Mouse (Mus musculus): Measurements from ENCODE around the gene Rasip1. TPM values are rescaled to one million over a fixed set of nuclear protein-coding genes. Genes with fewer than 3 reads are reported as not detected.

Rasip1 gene
- polyA plus RNA-seq, 1 experiment from 2014 or later, result 18.0 TPM

GRCm38 (mm10) chr7:45682144-45683126 lies 55.1 kb downstream of the Rasip1 start:
- Histone ChIP-seq H3K4me3 (replicated peaks) (no peak overlapping the region), H3K4me1 (peaks cover 47% of the 10 kb centered on the region), H3K9ac (0 out of 2 replicates have a peak overlapping the region, but pooled peaks have one; percentile 26), H3K27ac (peak overlapping the region; percentile 74), H3K36me3 (no peaks in the 10 kb centered on the region), H3K4me2 (peak overlapping the region; percentile 51), H3K9me3 (replicated peaks) (no peaks in the 10 kb centered on the region), H3K27me3 (0 out of 2 replicates have a peak, but pooled peaks cover 3% of the 10 kb centered on the region)
- WGBS, result 28% methylated on average over 14 of the region's 14 CpGs
- peak; percentile 53 for ATAC-seq (replicated peaks; ENCODE audit: low FRiP score)

- H3K27me3 ChIP-seq, result 0 out of 2 replicates have a peak, but pooled peaks cover 3% of the 10 kb centered on the region
- ATAC-seq (replicated peaks; ENCODE audit: low FRiP score), result no peak
- H3K4me2 ChIP-seq, result no peak within 1 kb of the TSS
- H3K4me3 ChIP-seq (replicated peaks), result no peak within 1 kb of the TSS
- no peak within 1 kb of the TSS for H3K9ac ChIP-seq
- no peak within 1 kb of the TSS for H3K27ac ChIP-seq
- WGBS, result 70% methylated on average over 7 of the region's 7 CpGs
- no peaks in the 10 kb centered on the region for H3K36me3 ChIP-seq
- peaks cover 47% of the 10 kb centered on the region for H3K4me1 ChIP-seq
- H3K9me3 ChIP-seq (replicated peaks), result no peaks in the 10 kb centered on the region
Measured at GRCm38 (mm10) chr7:45683396-45684050, 56.2 kb downstream of the Rasip1 start, which contains the start of gene Ntn5. Ntn5 (plus strand) TSS chr7:45684022.

DNA sequence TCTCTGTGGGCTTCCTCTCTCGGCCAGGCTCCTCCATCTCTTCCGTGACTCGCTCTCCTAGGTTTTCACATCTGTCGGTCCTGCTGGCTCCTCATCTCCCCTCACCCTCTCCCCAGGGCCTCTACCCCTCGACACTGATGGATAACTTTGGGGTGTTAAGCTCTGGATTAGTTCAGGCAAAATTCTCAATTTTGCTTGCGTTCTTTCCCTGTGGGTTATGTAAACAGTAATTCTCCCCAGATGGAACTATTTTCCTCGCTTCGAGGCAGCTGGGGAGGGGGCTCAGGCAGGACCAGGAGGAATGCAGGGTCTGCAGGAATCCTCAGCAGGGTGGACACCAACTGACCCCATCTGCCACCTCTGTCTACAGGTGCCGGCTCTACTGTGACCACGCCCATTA lies 58.5 kb downstream of the Rasip1 start:
- Histone ChIP-seq H3K9me3 (replicated peaks) (no peaks in the 10 kb centered on the region), H3K9ac (no peak overlapping the region), H3K27ac (no peak overlapping the region), H3K36me3 (no peaks in the 10 kb centered on the region), H3K4me2 (no peak overlapping the region), H3K4me1 (peaks cover 53% of the 10 kb centered on the region), H3K4me3 (replicated peaks) (no peak overlapping the region), H3K27me3 (0 out of 2 replicates have a peak, but pooled peaks cover 3% of the 10 kb centered on the region)
- 47% methylated on average over 10 of the region's 10 CpGs for WGBS
- no peak for ATAC-seq (replicated peaks; ENCODE audit: low FRiP score)

DNA sequence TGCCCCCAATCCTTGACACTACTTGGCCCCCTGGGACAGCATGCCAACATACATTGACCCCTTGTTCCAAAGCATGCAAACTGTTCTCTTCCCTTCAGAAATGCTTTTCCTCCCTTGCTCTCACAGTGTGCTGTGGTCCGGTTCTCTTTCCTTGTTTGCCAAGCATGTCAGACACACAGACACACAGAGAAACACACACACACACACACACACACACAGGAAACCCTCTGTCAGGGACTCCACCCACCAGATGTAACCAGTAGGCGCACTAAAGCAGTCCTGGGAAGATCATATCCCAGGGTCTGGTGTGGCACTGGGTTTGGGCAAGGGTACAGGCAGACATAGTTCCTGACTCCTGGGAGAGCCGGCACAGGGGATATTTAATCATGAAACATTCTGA lies 59.6 kb downstream of the Rasip1 start:
- WGBS, result 70% methylated on average over 3 of the region's 3 CpGs
- ATAC-seq (replicated peaks; ENCODE audit: low FRiP score), result no peak

More for the DNA sequence above, 59.6 kb downstream of the Rasip1 start:
- no peak overlapping the region for H3K9ac ChIP-seq
- peaks cover 53% of the 10 kb centered on the region for H3K4me1 ChIP-seq
- H3K27ac ChIP-seq, result no peak overlapping the region
- no peak overlapping the region for H3K4me2 ChIP-seq
- no peaks in the 10 kb centered on the region for H3K36me3 ChIP-seq
- 0 out of 2 replicates have a peak, but pooled peaks cover 3% of the 10 kb centered on the region for H3K27me3 ChIP-seq
- H3K9me3 ChIP-seq (replicated peaks), result no peaks in the 10 kb centered on the region
- H3K4me3 ChIP-seq (replicated peaks), result no peak overlapping the region

Other genes with a start within 250 kb of the Rasip1 start
- 225 and 242 TPM in 2 replicates for gene Snrnp70, start 231.7 kb upstream of the Rasip1 start, polyA plus RNA-seq (2015; fragmentation: Nextera tagmentation; extraction: Ambion mirVana)
- not detected in 2 replicates for gene Kcna7, start 221.8 kb upstream of the Rasip1 start, polyA plus RNA-seq (2015; fragmentation: Nextera tagmentation; extraction: Ambion mirVana)
- 1.1 and 1.4 TPM in 2 replicates for gene Ntf5, start 213.8 kb upstream of the Rasip1 start, polyA plus RNA-seq (2015; fragmentation: Nextera tagmentation; extraction: Ambion mirVana)
- gene Lhb, start 206.7 kb upstream of the Rasip1 start, polyA plus RNA-seq (2015; fragmentation: Nextera tagmentation; extraction: Ambion mirVana), result not detected in 2 replicates
- gene Gys1, start 192.6 kb upstream of the Rasip1 start, polyA plus RNA-seq (2015; fragmentation: Nextera tagmentation; extraction: Ambion mirVana), result 37.6 and 40.8 TPM in 2 replicates
- gene Ruvbl2, start 189.4 kb upstream of the Rasip1 start, polyA plus RNA-seq (2015; fragmentation: Nextera tagmentation; extraction: Ambion mirVana), result 165 and 167 TPM in 2 replicates
- gene Ftl1, start 167.6 kb upstream of the Rasip1 start, polyA plus RNA-seq (2015; fragmentation: Nextera tagmentation; extraction: Ambion mirVana), result 4,509 and 4,690 TPM in 2 replicates
- 184 and 195 TPM in 2 replicates for gene Bax, start 160.6 kb upstream of the Rasip1 start, polyA plus RNA-seq (2015; fragmentation: Nextera tagmentation; extraction: Ambion mirVana)
- 1.0 and 1.1 TPM in 2 replicates for gene Tulp2, start 145.6 kb upstream of the Rasip1 start, polyA plus RNA-seq (2015; fragmentation: Nextera tagmentation; extraction: Ambion mirVana)
- gene Gm45808, start 140.7 kb upstream of the Rasip1 start, polyA plus RNA-seq (2015; fragmentation: Nextera tagmentation; extraction: Ambion mirVana), result not detected in 2 replicates
- 3.3 and 3.5 TPM in 2 replicates for gene Dhdh, start 138.7 kb upstream of the Rasip1 start, polyA plus RNA-seq (2015; fragmentation: Nextera tagmentation; extraction: Ambion mirVana)
- 221 and 252 TPM in 2 replicates for gene Nucb1, start 117.1 kb upstream of the Rasip1 start, polyA plus RNA-seq (2015; fragmentation: Nextera tagmentation; extraction: Ambion mirVana)
- 18.6 and 24.7 TPM in 2 replicates for gene Ppp1r15a, start 101.2 kb upstream of the Rasip1 start, polyA plus RNA-seq (2015; fragmentation: Nextera tagmentation; extraction: Ambion mirVana)
- gene Plekha4, start 101.2 kb upstream of the Rasip1 start, polyA plus RNA-seq (2015; fragmentation: Nextera tagmentation; extraction: Ambion mirVana), result 4.5 and 5.1 TPM in 2 replicates
- gene Hsd17b14, start 72.6 kb upstream of the Rasip1 start, polyA plus RNA-seq (2015; fragmentation: Nextera tagmentation; extraction: Ambion mirVana), result 11.8 and 14.8 TPM in 2 replicates
- gene Bcat2, start 57.3 kb upstream of the Rasip1 start, polyA plus RNA-seq (2015; fragmentation: Nextera tagmentation; extraction: Ambion mirVana), result 75.4 and 78.5 TPM in 2 replicates
- 0.32 TPM in 1 of 2 replicates, not detected in the other for gene Fgf21, start 12.0 kb upstream of the Rasip1 start, polyA plus RNA-seq (2015; fragmentation: Nextera tagmentation; extraction: Ambion mirVana)
- 0.06 and 0.21 TPM in 2 replicates for gene Fut1, start 10.2 kb upstream of the Rasip1 start, polyA plus RNA-seq (2015; fragmentation: Nextera tagmentation; extraction: Ambion mirVana)
- gene Izumo1, start 5.7 kb upstream of the Rasip1 start, polyA plus RNA-seq (2015; fragmentation: Nextera tagmentation; extraction: Ambion mirVana), result 0.14 and 0.17 TPM in 2 replicates
- gene Mamstr, start 12.5 kb downstream of the Rasip1 start, polyA plus RNA-seq (2015; fragmentation: Nextera tagmentation; extraction: Ambion mirVana), result 7.5 and 9.0 TPM in 2 replicates
- 0.42 and 3.7 TPM in 2 replicates for gene Fut2, start 38.9 kb downstream of the Rasip1 start, polyA plus RNA-seq (2015; fragmentation: Nextera tagmentation; extraction: Ambion mirVana)
- gene Ntn5, start 56.5 kb downstream of the Rasip1 start, polyA plus RNA-seq (2015; fragmentation: Nextera tagmentation; extraction: Ambion mirVana), result 0.21 and 0.24 TPM in 2 replicates
- 0.19 and 0.29 TPM in 2 replicates for gene Sec1, start 66.9 kb downstream of the Rasip1 start, polyA plus RNA-seq (2015; fragmentation: Nextera tagmentation; extraction: Ambion mirVana)
- gene Car11, start 72.4 kb downstream of the Rasip1 start, polyA plus RNA-seq (2015; fragmentation: Nextera tagmentation; extraction: Ambion mirVana), result 8.6 and 8.8 TPM in 2 replicates
- 3.7 and 4.7 TPM in 2 replicates for gene Dbp, start 77.6 kb downstream of the Rasip1 start, polyA plus RNA-seq (2015; fragmentation: Nextera tagmentation; extraction: Ambion mirVana)
- 1,132 and 1,166 TPM in 2 replicates for gene Rpl18, start 88.0 kb downstream of the Rasip1 start, polyA plus RNA-seq (2015; fragmentation: Nextera tagmentation; extraction: Ambion mirVana)
- gene Sphk2, start 90.5 kb downstream of the Rasip1 start, polyA plus RNA-seq (2015; fragmentation: Nextera tagmentation; extraction: Ambion mirVana), result 28.1 and 33.7 TPM in 2 replicates
- 1.4 and 2.5 TPM in 2 replicates for gene Fam83e, start 93.7 kb downstream of the Rasip1 start, polyA plus RNA-seq (2015; fragmentation: Nextera tagmentation; extraction: Ambion mirVana)
- not detected in 2 replicates for gene Spaca4, start 98.3 kb downstream of the Rasip1 start, polyA plus RNA-seq (2015; fragmentation: Nextera tagmentation; extraction: Ambion mirVana)
- gene Lmtk3, start 156.2 kb downstream of the Rasip1 start, polyA plus RNA-seq (2015; fragmentation: Nextera tagmentation; extraction: Ambion mirVana), result 2.5 and 3.1 TPM in 2 replicates
- 2.8 and 3.2 TPM in 2 replicates for gene Sult2b1, start 157.2 kb downstream of the Rasip1 start, polyA plus RNA-seq (2015; fragmentation: Nextera tagmentation; extraction: Ambion mirVana)
- gene Cyth2, start 187.1 kb downstream of the Rasip1 start, polyA plus RNA-seq (2015; fragmentation: Nextera tagmentation; extraction: Ambion mirVana), result 130 and 132 TPM in 2 replicates
- 1.4 and 1.6 TPM in 2 replicates for gene Kcnj14, start 197.3 kb downstream of the Rasip1 start, polyA plus RNA-seq (2015; fragmentation: Nextera tagmentation; extraction: Ambion mirVana)
- 82.5 and 86.3 TPM in 2 replicates for gene Grwd1, start 203.5 kb downstream of the Rasip1 start, polyA plus RNA-seq (2015; fragmentation: Nextera tagmentation; extraction: Ambion mirVana)
- 83.8 and 89.1 TPM in 2 replicates for gene Kdelr1, start 245.3 kb downstream of the Rasip1 start, polyA plus RNA-seq (2015; fragmentation: Nextera tagmentation; extraction: Ambion mirVana)